Mouse (Mus musculus) testis, adult 2 months (tissue): ENCODE data around the gene Tbc1d14.

Experiments
- CTCF ChIP-seq: fragments of 200-500 bp; IDR thresholded peaks from 2 replicates; pipeline ENCODE4 v1.5.1; 2012; ENCODE audit warnings: low read depth, mild to moderate bottlenecking, inconsistent platforms, low read length, moderate library complexity; ENCODE audit not compliant: control insufficient read depth, insufficient read depth, insufficient replicate concordance
- POLR2A ChIP-seq: fragments of 200-500 bp; IDR thresholded peaks from 2 replicates; pipeline ENCODE4 v1.6.1; 2012; ENCODE audit warnings: low read depth, mild to moderate bottlenecking, inconsistent platforms, low read length, moderate library complexity; ENCODE audit not compliant: control insufficient read depth

DNA sequence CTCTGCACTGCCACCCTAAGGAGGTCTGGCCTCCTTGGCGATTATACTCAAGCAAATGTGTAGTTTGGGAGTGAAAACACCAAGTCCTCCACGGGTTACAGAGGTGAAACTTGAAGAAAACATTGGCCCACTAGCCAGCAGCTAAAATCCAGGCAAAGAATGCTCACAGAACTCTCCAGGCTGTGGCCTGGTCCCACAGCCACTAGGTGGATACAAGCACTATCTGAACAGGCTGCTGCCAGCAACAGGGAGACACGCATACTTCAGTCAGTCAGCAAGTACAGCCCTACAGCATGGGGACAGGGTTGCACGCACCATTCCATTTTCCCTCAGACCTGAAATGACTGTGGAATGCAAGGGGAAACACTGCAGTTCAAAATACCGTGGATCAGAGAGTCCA lies 66.8 kb downstream of the Tbc1d14 start:
- TF ChIP-seq POLR2A (no peak), CTCF (peak; percentile 51; the same call in 1 of the 2 replicates)
